8 mouse cellular contexts compared by ENCODE assay signal in the genomic region with DNA sequence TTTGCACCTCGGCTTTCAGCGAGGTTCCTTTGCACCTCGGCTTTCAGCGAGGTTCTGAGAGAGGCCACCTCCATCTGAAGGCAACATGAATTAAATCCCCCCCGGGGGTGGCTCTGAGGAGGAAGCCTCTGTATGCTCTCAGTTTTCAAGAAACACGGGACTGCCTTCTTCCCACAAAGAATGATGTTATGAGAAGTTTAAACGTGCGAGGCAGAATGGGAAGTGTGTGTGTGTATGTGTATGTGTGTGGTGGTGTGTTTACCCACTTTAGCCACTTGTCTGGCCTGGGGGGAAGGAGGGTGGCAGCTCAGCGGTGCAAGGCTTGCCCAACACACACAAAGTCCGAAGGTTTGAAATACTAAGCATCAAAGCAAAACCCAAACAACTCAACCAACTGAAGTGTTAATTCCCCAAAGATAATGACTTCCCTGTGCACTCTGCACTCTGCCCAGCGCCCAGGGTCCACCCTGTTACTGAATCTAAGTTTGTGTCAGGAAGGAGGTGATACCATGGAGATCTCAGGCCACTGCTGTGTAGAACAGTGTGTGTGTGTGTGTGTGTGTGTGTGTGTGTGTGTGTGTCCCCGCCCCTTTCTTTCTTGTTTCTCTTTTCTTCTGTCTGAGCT. TPM values are rescaled to one million over a fixed set of nuclear protein-coding genes. Genes with fewer than 3 reads are reported as not detected.
DNase-seq lines count a peak whose midpoint lies in the region; ATAC-seq and TF ChIP-seq lines count a peak whose summit lies in the region.

No protein-coding gene starts in this region.

- H3K9ac ChIP-seq in neural tube, embryonic 13.5 days, result no peak overlapping the region

- ATAC-seq in neural tube, embryonic 13.5 days (ENCODE audit: low read depth), result no peak

- H3K4me2 ChIP-seq in neural tube, embryonic 13.5 days, result peak overlapping the region; percentile 96

- H3K9me3 ChIP-seq in neural tube, embryonic 13.5 days, result no peaks in the 10 kb centered on the region

- WGBS in neural tube, embryonic 13.5 days, result 28% methylated on average over 12 of the region's 12 CpGs

- peaks cover 27% of the 10 kb centered on the region for H3K4me1 ChIP-seq in neural tube, embryonic 13.5 days (replicated peaks)

- H3K27me3 ChIP-seq in neural tube, embryonic 13.5 days, result peaks cover 27% of the 10 kb centered on the region

- TF ChIP-seq CTCF in left cerebral cortex, adult 2 months (IDR thresholded peaks at IDR 0.05), result no peak

- H3K27ac ChIP-seq in left cerebral cortex, adult 2 months, result no peak overlapping the region
- H3K27ac ChIP-seq in neural tube, embryonic 13.5 days (replicated peaks), result 0 out of 2 replicates have a peak overlapping the region, but pooled peaks have one; percentile 25

- no peak for DNase-seq in left cerebral cortex, adult 2 months (ENCODE audit: extremely low spot score in 1 of 2, low spot score in 2 of 2)
- no peak for DNase-seq in left cerebral cortex, postnatal 36 days (ENCODE audit: low spot score in 2 of 2)
- DNase-seq in forelimb bud, embryonic 11.5 days (ENCODE audit: low read depth, low spot score), result peak; percentile 60
- DNase-seq in kidney, postnatal 36 days, result peak; percentile 43 to 67
- no peak for DNase-seq in cerebellum, adult 9-11 months
- DNase-seq in cerebellum, adult 11-12 months, result no peak
- no peak for DNase-seq in layer of hippocampus, postnatal 10 days (ENCODE audit: low spot score in 2 of 2)

- intact Hi-C loops in left cerebral cortex, adult 2 months (cut with DNase I), result no loop called here
- intact Hi-C loops in left cerebral cortex, postnatal 36 days (cut with DNase I), result no loop called here

- H3K36me3 ChIP-seq in neural tube, embryonic 13.5 days, result no peaks in the 10 kb centered on the region

- H3K4me3 ChIP-seq in left cerebral cortex, adult 2 months, result peak overlapping the region; percentile 82
- peak overlapping the region; percentile 64 for H3K4me3 ChIP-seq in neural tube, embryonic 13.5 days

RNA-seq across cellular contexts. Expression of a gene that starts 1.7 kb away (rescaled TPM):
- 1 to 10 TPM; 8.0 to 9.4 TPM for total RNA-seq in left cerebral cortex, adult 2 months (2021)
- total RNA-seq in left cerebral cortex, postnatal 36 days (2021), result 1 to 10 TPM; 7.7 to 9.6 TPM
- 17.4 and 18.8 TPM in 2 replicates for polyA plus RNA-seq in neural tube, embryonic 13.5 days (2015; fragmentation: Nextera tagmentation; extraction: Ambion mirVana)
- 1 to 10 TPM; 6.9 to 8.5 TPM for total RNA-seq in layer of hippocampus, postnatal 10 days (2021)

Comparison
In these comparisons a context has a peak if more than half of its experiments do, and no peak if none do; other contexts are left out.
1. DNase-seq: peak in forelimb bud, embryonic 11.5 days (single experiment) and kidney, postnatal 36 days (2 of 2); none in left cerebral cortex, adult 2 months (0 of 2), left cerebral cortex, postnatal 36 days (0 of 2), cerebellum, adult 9-11 months (single experiment), cerebellum, adult 11-12 months (single experiment) and layer of hippocampus, postnatal 10 days (0 of 2).